Mouse (Mus musculus) heart, embryonic 12.5 days (tissue): ENCODE measurements around the gene Agrp. TPM values are rescaled to one million over a fixed set of nuclear protein-coding genes. Genes with fewer than 3 reads are reported as not detected.

Experiments used
- ATAC-seq: fragments of 200-750 bp; cut with Nextera tagmentation; 2 replicates; pipeline ENCODE4 v1.8.0; 2017; ENCODE audit warnings: moderate TSS enrichment, moderate library complexity; ENCODE audit not compliant: insufficient number of reproducible peaks, low FRiP score
- H3K27ac ChIP-seq: fragments of 300-500 bp; sonication (generic); 2 replicates; pipeline ENCODE4 v1.5.1; 2016; ENCODE audit warnings: mild to moderate bottlenecking, moderate library complexity; ENCODE audit not compliant: poor library complexity, severe bottlenecking
- H3K27me3 ChIP-seq: fragments of 300-500 bp; sonication (generic); replicated peaks from 2 replicates; pipeline ENCODE4 v1.6.1; 2016; ENCODE audit warnings: mild to moderate bottlenecking, moderate library complexity
- H3K36me3 ChIP-seq: fragments of 300-500 bp; sonication (generic); 2 replicates; pipeline ENCODE4 v1.6.1; 2016; ENCODE audit warnings: mild to moderate bottlenecking, moderate library complexity
- H3K4me1 ChIP-seq: fragments of 300-500 bp; sonication (generic); replicated peaks from 2 replicates; pipeline ENCODE4 v1.6.1; 2016; ENCODE audit warnings: mild to moderate bottlenecking
- H3K4me2 ChIP-seq: fragments of 300-500 bp; sonication (generic); 2 replicates; pipeline ENCODE4 v1.6.1; 2016; ENCODE audit warnings: mild to moderate bottlenecking, moderate library complexity
- H3K4me3 ChIP-seq: fragments of 300-500 bp; sonication (generic); 2 replicates; pipeline ENCODE4 v1.5.1; 2016; ENCODE audit warnings: mild to moderate bottlenecking
- H3K9ac ChIP-seq: fragments of 300-500 bp; sonication (generic); 2 replicates; pipeline ENCODE4 v1.6.1; 2016; ENCODE audit warnings: mild to moderate bottlenecking, moderate library complexity
- H3K9me3 ChIP-seq: fragments of 300-500 bp; sonication (generic); replicated peaks from 2 replicates; pipeline ENCODE4 v1.6.1; 2016; ENCODE audit warnings: mild to moderate bottlenecking, moderate library complexity
- WGBS: fragments of 180-500 bp; shearing (Covaris S2); methylation state at CpG from one replicate; pipeline ENCODE4 v1.1.7; 2016; 5-methylcytosine and 5-hydroxymethylcytosine counted together
- polyA plus RNA-seq: library from polyadenylated mRNA; unstranded; fragments of >200 nt; fragmentation: Nextera tagmentation; extraction: Ambion mirVana; gene quantifications from 2 replicates; pipeline ENCODE4 v1.2.1, GENCODE M21; 2016

The Agrp gene
- polyA plus RNA-seq, result 0.51 and 0.64 TPM in 2 replicates

GRCm38 (mm10) chr8:105636963-105637510, at the start of gene Agrp:
Gene Agrp (minus strand): TSS chr8:105637393.
- peak within 1 kb of the TSS; percentile 100 for H3K27ac ChIP-seq
- H3K27me3 ChIP-seq, result no peaks in the 10 kb centered on the region
- peak within 1 kb of the TSS; percentile 99 for H3K9ac ChIP-seq
- peaks cover 22% of the 10 kb centered on the region for H3K4me1 ChIP-seq
- peak within 1 kb of the TSS; percentile 87 for H3K4me2 ChIP-seq
- WGBS, result under 1% methylated on average over 49 of the region's 63 CpGs
- ATAC-seq, result peak; percentile 63
- no peaks in the 10 kb centered on the region for H3K9me3 ChIP-seq
- H3K36me3 ChIP-seq, result no peaks in the 10 kb centered on the region; the same call in 1 of the 2 replicates
- H3K4me3 ChIP-seq, result peak within 1 kb of the TSS; percentile 92

- H3K27ac ChIP-seq, result no peak overlapping the region
- H3K4me2 ChIP-seq, result no peak overlapping the region
- H3K9ac ChIP-seq, result no peak overlapping the region
Measured at GRCm38 (mm10) chr8:105686551-105686950, 49.4 kb upstream of the Agrp start.

GRCm38 (mm10) chr8:105685796-105686308, 48.7 kb upstream of the Agrp start, which contains the start of gene Carmil2:
Gene Carmil2 (plus strand): TSS chr8:105686274.
- H3K4me3 ChIP-seq, result peak within 1 kb of the TSS; percentile 28
- ATAC-seq, result peak; percentile 49; the same call in 1 of the 2 replicates

More at GRCm38 (mm10) chr8:105686551-105686950, 49.4 kb upstream of the Agrp start:
- ATAC-seq, result no peak
- 68% methylated on average over 6 of the region's 6 CpGs for WGBS
- Histone ChIP-seq H3K4me1 (peaks cover 19% of the 10 kb centered on the region), H3K27me3 (peaks cover 23% of the 10 kb centered on the region), H3K4me3 (no peak overlapping the region), H3K9me3 (no peaks in the 10 kb centered on the region), H3K36me3 (peaks cover 27% of the 10 kb centered on the region)

DNA sequence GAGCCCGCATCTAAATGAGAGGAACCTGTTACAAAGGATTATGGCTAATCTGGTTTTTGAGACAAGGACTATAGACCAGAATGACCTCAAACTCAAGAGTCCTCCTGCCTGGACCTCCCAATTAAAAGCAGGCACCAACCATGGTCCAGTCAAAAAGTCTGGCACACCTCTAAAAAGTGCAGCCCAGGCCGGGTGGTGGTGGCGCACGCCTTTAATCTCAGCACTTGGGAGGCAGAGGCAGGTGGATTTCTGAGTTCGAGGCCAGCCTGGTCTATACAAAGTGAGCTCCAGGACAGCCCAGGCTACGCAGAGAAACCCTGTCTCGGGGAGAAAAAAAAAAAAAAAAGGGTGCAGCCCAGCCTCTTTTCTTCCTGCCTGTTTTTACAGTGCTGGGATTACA, 48.1 kb upstream of the Agrp start:
- Histone ChIP-seq H3K9ac (peak overlapping the region; percentile 54; the same call in 1 of the 2 replicates), H3K4me3 (no peak overlapping the region), H3K27me3 (peaks cover 15% of the 10 kb centered on the region), H3K27ac (no peak overlapping the region), H3K4me2 (peak overlapping the region; percentile 61), H3K9me3 (no peaks in the 10 kb centered on the region), H3K36me3 (peaks cover 39% of the 10 kb centered on the region), H3K4me1 (peaks cover 19% of the 10 kb centered on the region)
- 75% methylated on average over 7 of the region's 7 CpGs for WGBS
- no peak for ATAC-seq

More at GRCm38 (mm10) chr8:105685796-105686308, 48.7 kb upstream of the Agrp start, which contains the start of gene Carmil2:
- Histone ChIP-seq H3K9ac (peak within 1 kb of the TSS; percentile 54; the same call in 1 of the 2 replicates), H3K4me2 (peak within 1 kb of the TSS; percentile 61), H3K9me3 (no peaks in the 10 kb centered on the region), H3K4me1 (peaks cover 19% of the 10 kb centered on the region), H3K27ac (no peak within 1 kb of the TSS), H3K36me3 (peaks cover 34% of the 10 kb centered on the region), H3K27me3 (peaks cover 20% of the 10 kb centered on the region)
- 12% methylated on average over 26 of the region's 26 CpGs for WGBS

DNA sequence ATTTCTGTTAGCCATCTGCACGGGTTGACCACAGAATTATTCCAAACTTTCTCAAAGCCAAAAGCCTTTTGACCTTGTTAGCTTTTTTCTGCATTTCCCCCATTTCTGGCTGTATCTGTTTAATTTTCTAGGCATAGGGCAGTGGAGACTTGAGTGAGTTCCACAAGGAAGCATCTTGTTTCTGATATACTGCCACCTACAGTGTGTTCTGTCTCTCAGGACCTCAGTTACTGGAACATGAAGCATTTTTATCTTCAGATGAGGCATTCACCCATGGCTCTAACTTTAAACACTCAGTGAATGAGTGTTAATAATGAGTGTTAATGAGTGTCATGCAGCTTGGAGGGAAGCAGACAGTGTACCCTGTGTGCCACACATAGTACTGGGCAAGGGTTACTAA, 40.7 kb upstream of the Agrp start:
- Histone ChIP-seq H3K9me3 (no peaks in the 10 kb centered on the region), H3K27ac (no peak overlapping the region), H3K36me3 (peaks cover 91% of the 10 kb centered on the region), H3K4me2 (no peak overlapping the region), H3K4me3 (no peak overlapping the region), H3K4me1 (no peaks in the 10 kb centered on the region), H3K27me3 (no peaks in the 10 kb centered on the region), H3K9ac (no peak overlapping the region)
- WGBS, result 72% methylated on average over 1 of the region's 1 CpGs
- no peak for ATAC-seq

DNA sequence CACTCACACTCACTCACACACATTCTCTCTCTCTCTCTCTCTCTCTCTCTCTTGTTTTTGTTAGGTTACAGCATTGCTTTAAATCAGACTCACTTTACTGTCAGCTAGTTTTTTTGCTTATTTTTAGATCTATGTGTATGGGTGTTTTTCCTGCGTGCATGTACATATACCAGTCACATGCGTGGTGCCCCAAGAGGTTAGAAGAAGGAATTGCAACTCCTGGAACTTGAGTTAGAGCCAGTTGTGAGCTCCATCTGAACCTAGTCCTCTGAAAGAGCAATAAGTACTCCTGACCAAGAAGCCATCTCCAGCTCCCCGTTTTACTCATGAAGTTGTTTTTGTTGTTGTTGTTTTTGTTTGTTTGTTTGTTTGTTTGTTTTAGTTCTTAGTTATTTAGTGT, 24.0 kb upstream of the Agrp start:
- Histone ChIP-seq H3K27ac (no peak overlapping the region), H3K36me3 (peaks cover 28% of the 10 kb centered on the region), H3K4me1 (no peaks in the 10 kb centered on the region), H3K27me3 (no peaks in the 10 kb centered on the region), H3K4me2 (no peak overlapping the region), H3K9me3 (no peaks in the 10 kb centered on the region), H3K4me3 (no peak overlapping the region), H3K9ac (no peak overlapping the region)
- 78% methylated on average over 3 of the region's 3 CpGs for WGBS
- no peak for ATAC-seq

- Histone ChIP-seq H3K9me3 (no peaks in the 10 kb centered on the region), H3K36me3 (peaks cover 22% of the 10 kb centered on the region), H3K27me3 (no peaks in the 10 kb centered on the region), H3K9ac (no peak overlapping the region), H3K4me2 (no peak overlapping the region), H3K4me1 (no peaks in the 10 kb centered on the region; the same call in 1 of the 2 replicates), H3K4me3 (no peak overlapping the region), H3K27ac (no peak overlapping the region)
- ATAC-seq, result no peak
Measured at GRCm38 (mm10) chr8:105657641-105658040, 20.4 kb upstream of the Agrp start.

DNA sequence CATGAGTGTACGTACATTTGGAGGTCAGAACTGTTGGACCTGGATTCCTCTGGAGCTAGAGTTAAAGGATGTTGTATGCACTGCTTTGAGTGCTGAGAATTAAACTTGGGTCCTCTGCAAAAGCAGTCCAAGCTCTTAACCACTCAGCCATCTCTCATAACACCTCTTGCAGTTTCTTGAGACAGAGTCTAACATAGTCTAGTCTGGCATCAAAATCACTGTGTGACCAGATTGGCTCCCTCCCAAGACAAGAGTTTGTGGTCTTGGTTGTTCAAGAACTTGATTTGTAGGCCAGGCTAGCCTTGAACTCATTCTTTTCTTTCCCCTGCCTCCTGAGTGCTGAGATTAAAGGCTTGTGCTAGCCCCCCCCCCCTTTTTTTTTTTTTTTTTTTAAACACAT, 11.7 kb upstream of the Agrp start:
- Histone ChIP-seq H3K4me2 (no peak overlapping the region), H3K36me3 (peaks cover 48% of the 10 kb centered on the region), H3K9ac (no peak overlapping the region), H3K9me3 (no peaks in the 10 kb centered on the region), H3K4me3 (no peak overlapping the region), H3K27ac (no peak overlapping the region), H3K27me3 (no peaks in the 10 kb centered on the region), H3K4me1 (peaks cover 7% of the 10 kb centered on the region)
- WGBS, result 91% methylated on average over 1 of the region's 1 CpGs
- no peak for ATAC-seq

GRCm38 (mm10) chr8:105645205-105645604, 8.0 kb upstream of the Agrp start:
- WGBS, result 100% methylated on average over 1 of the region's 1 CpGs
- no peak overlapping the region for H3K9ac ChIP-seq
- H3K27ac ChIP-seq, result no peak overlapping the region
- H3K36me3 ChIP-seq, result peaks cover 36% of the 10 kb centered on the region
- H3K9me3 ChIP-seq, result no peaks in the 10 kb centered on the region
- no peaks in the 10 kb centered on the region for H3K4me1 ChIP-seq
- no peak for ATAC-seq
- H3K4me2 ChIP-seq, result no peak overlapping the region
- H3K4me3 ChIP-seq, result no peak overlapping the region
- no peaks in the 10 kb centered on the region for H3K27me3 ChIP-seq

DNA sequence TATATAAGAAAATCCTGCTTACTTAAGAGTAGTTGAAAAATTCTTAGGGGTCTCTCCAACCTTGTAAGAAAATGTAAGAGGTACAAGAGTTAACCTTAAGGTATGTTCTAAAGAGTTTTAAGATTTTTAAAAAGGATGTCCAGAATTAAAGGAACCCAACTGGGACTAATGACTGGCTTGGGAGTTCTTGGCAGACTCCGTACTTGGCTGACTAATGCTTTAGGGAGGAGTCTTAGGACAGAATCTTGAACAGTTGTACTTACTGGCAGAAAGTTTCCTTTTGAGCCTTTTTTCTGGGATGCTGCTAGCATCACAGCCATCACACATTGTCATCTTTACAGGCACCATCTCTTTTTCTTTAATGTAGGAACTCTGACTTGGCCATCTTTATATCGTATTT, 3.3 kb upstream of the Agrp start:
- Histone ChIP-seq H3K4me1 (peaks cover 15% of the 10 kb centered on the region), H3K27me3 (no peaks in the 10 kb centered on the region), H3K27ac (no peak overlapping the region), H3K9ac (no peak overlapping the region), H3K4me3 (no peak overlapping the region), H3K9me3 (no peaks in the 10 kb centered on the region), H3K4me2 (no peak overlapping the region), H3K36me3 (peaks cover 16% of the 10 kb centered on the region)
- no peak for ATAC-seq
- whole genome bisulfite sequencing, result 87% methylated on average over 2 of the region's 2 CpGs

- H3K27me3 ChIP-seq, result no peaks in the 10 kb centered on the region
- ATAC-seq, result no peak
- H3K4me1 ChIP-seq, result peaks cover 21% of the 10 kb centered on the region
- 82% methylated on average over 1 of the region's 1 CpGs for WGBS
- no peak overlapping the region for H3K9ac ChIP-seq
- no peak overlapping the region for H3K4me2 ChIP-seq
- H3K9me3 ChIP-seq, result no peaks in the 10 kb centered on the region
- peaks cover 11% of the 10 kb centered on the region for H3K36me3 ChIP-seq
- H3K4me3 ChIP-seq, result no peak overlapping the region
- H3K27ac ChIP-seq, result no peak overlapping the region
Measured at GRCm38 (mm10) chr8:105639835-105640234, 2.6 kb upstream of the Agrp start.
